Mouse (Mus musculus): ENCODE measurements at regions not wholly inside any gene's neighbourhood (a gene's known extent, or its start where the extent isn't known, plus 50 kb on each side); places are given as distances from the start of the nearest gene placed in this dataset.
A peak's percentile ranks its signal among the peaks of the same experiment; 100 is the strongest.

DNA sequence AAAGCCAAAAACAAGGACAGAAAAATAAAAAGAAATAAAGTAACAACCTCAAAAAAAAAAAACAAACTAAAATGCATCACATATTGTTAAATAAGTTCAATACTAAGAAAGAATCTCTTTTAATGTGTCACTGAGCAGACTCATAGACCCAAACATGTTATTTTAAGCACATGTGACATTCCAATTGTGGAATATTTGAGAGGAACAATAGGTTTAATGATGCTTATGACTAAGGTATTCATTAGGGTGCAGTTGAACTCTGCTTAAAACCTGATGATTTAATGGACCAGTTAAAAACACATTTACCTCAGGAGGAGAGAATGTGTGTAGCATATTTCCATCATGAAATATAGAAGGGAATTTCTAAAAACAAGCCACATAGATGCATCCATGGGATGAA is 302.4 kb downstream of the Hdgfl1 start:
- ATAC-seq (no peak), DNase-seq (no peak)
- Histone ChIP-seq H3K4me3 (ENCODE audit: low read depth, low read length) (no peak overlapping the region), H3K27ac (ENCODE audit: low read depth) (no peak overlapping the region), H3K9ac (replicated peaks) (no peak overlapping the region), H3K4me1 (ENCODE audit: insufficient read depth) (no peaks in the 10 kb centered on the region), H3K9me3 (ENCODE audit: low read length) (no peaks in the 10 kb centered on the region), H3K27me3 (ENCODE audit: insufficient read depth, low read length) (no peaks in the 10 kb centered on the region), H3K36me3 (replicated peaks; ENCODE audit: insufficient read depth, low read length) (no peaks in the 10 kb centered on the region), H3K4me2 (ENCODE audit: low read depth, low read length) (no peak overlapping the region)
- TF ChIP-seq CTCF (IDR thresholded peaks at IDR 0.05; ENCODE audit: low read depth) (no peak), EP300 (IDR thresholded peaks at IDR 0.05; ENCODE audit: low read depth) (no peak)

DNA sequence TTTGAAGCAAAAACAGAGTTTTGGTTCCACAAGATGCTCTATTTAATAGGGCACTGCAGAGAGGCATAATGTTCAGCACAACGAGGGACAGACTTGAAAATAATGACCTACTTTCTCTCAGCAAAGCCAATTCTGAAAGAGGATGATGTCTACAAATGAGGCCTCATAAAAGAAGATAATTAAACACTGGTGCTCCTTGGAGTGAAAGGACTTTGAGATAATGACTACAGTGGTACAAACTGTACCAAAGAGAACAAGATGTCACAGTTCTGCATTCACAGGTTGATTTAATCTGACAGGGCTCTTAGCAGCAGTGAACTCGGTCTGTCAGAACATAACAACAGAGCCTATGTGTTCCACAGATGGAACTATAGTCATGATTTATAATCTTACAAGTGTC is 305.4 kb downstream of the Hdgfl1 start:
- Histone ChIP-seq H3K9ac (replicated peaks) (no peak overlapping the region), H3K36me3 (replicated peaks; ENCODE audit: insufficient read depth, low read length) (no peaks in the 10 kb centered on the region), H3K27ac (ENCODE audit: low read depth) (no peak overlapping the region), H3K4me3 (ENCODE audit: low read depth, low read length) (no peak overlapping the region), H3K4me1 (ENCODE audit: insufficient read depth) (no peaks in the 10 kb centered on the region), H3K4me2 (ENCODE audit: low read depth, low read length) (no peak overlapping the region), H3K9me3 (ENCODE audit: low read length) (no peaks in the 10 kb centered on the region), H3K27me3 (ENCODE audit: insufficient read depth, low read length) (no peaks in the 10 kb centered on the region)
- ATAC-seq (no peak), DNase-seq (no peak)
- 48% methylated on average over 2 of the region's 2 CpGs for WGBS (ENCODE audit: insufficient replicate concordance)
- TF ChIP-seq EP300 (IDR thresholded peaks at IDR 0.05; ENCODE audit: low read depth) (no peak), CTCF (IDR thresholded peaks at IDR 0.05; ENCODE audit: low read depth) (no peak)

DNA sequence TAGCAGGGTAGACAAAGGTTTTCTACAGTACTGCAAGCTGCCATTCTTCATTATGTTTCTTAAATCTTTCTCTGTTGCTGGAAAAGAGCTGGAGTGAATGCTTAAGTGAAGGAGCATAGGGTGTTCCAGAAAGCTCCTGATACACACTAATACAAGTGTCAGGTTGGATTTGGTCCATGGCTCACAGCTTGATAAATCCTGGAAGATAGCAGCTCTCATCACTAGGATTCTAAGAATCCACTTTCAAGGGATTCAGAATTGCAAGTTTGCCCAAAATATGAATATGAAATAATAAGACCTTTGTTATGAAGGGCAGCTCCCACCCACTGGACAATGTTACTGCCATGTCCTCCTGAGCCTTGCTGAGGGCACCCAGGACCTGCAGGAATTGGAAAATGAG is 305.9 kb downstream of the Hdgfl1 start:
- no peak overlapping the region for H3K9ac ChIP-seq (replicated peaks)
- H3K36me3 ChIP-seq (replicated peaks; ENCODE audit: insufficient read depth, low read length): no peaks in the 10 kb centered on the region
- H3K4me1 ChIP-seq (ENCODE audit: insufficient read depth): no peaks in the 10 kb centered on the region
- H3K9me3 ChIP-seq (ENCODE audit: low read length): no peaks in the 10 kb centered on the region
- H3K4me3 ChIP-seq (ENCODE audit: low read depth, low read length): no peak overlapping the region
- H3K27ac ChIP-seq (ENCODE audit: low read depth): no peak overlapping the region
- TF ChIP-seq EP300 (IDR thresholded peaks at IDR 0.05; ENCODE audit: low read depth) (no peak), CTCF (IDR thresholded peaks at IDR 0.05; ENCODE audit: low read depth) (no peak)
- no peak overlapping the region for H3K4me2 ChIP-seq (ENCODE audit: low read depth, low read length)
- no peaks in the 10 kb centered on the region for H3K27me3 ChIP-seq (ENCODE audit: insufficient read depth, low read length)
- ATAC-seq (no peak), DNase-seq (no peak)

DNA sequence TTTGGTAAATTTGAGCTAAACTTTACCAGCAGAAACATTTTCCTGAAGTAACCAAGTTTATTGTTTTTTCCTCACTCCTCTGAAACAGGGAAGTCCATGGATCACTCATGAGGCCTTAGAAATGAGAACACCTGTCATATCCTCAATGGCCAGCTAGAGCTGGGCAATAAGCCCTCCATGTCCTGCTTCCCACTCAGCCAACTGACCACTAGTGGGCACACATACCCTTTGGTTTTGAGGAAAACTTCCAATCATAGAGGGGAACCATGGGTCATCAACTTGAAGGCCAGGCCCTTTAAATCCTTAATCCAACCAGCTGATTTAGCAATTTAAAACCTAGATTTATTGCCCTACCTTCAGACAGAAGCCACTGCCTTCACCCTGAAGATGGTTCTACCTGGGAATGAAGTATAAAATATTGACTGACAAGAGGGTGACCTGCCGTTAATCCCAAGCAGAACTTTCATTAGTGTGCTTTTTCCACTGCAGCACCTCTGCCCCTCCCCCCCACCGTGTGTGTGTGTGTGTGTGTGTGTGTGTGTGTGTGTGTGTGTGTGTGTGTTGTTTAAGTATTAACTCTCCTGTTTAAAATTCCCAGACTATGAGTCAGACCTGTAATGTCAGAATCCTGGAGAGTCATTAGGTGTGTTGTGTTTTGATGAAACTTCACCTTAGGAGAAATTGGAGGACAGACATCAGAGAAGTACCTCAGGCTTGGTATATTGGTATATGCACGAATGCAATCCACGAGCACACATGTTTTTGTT is 312.3 kb downstream of the Hdgfl1 start:
- TF ChIP-seq EP300 (IDR thresholded peaks at IDR 0.05; ENCODE audit: low read depth): no peak
- peak; percentile 14; the same call in 1 of the 2 replicates for TF ChIP-seq CTCF (IDR thresholded peaks at IDR 0.05; ENCODE audit: low read depth)
- Histone ChIP-seq H3K9ac (replicated peaks) (no peak overlapping the region), H3K4me2 (ENCODE audit: low read depth, low read length) (no peak overlapping the region), H3K4me1 (ENCODE audit: insufficient read depth) (no peaks in the 10 kb centered on the region), H3K27me3 (ENCODE audit: insufficient read depth, low read length) (no peaks in the 10 kb centered on the region), H3K9me3 (ENCODE audit: low read length) (no peaks in the 10 kb centered on the region), H3K27ac (ENCODE audit: low read depth) (no peak overlapping the region), H3K4me3 (ENCODE audit: low read depth, low read length) (no peak overlapping the region), H3K36me3 (replicated peaks; ENCODE audit: insufficient read depth, low read length) (no peaks in the 10 kb centered on the region)
- ATAC-seq (no peak), DNase-seq (no peak)
- WGBS (ENCODE audit: insufficient replicate concordance): 57% methylated on average over 4 of the region's 4 CpGs

DNA sequence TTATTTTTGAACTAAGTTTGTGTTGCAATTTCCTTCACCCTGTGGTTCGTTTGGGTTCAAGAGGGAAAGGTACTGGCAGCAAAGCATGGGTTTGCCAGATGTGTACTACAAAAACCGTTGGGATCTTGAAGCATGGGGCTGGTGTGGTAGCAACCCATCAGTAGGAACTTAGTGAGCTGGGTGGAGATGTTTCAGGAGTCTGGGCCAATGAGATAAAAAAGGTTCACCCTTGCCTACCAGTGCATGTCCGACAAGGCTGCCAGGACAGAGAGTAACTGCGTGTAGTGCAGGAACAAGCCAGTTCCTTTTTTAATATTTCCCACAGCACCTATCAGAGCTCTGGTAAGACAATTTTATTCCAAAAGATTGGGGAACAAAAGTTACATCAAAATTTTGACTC is 343.3 kb downstream of the Hdgfl1 start:
- Histone ChIP-seq H3K4me1 (ENCODE audit: insufficient read depth) (no peaks in the 10 kb centered on the region), H3K4me2 (ENCODE audit: low read depth, low read length) (no peak overlapping the region), H3K9me3 (ENCODE audit: low read length) (no peaks in the 10 kb centered on the region), H3K27ac (ENCODE audit: low read depth) (no peak overlapping the region), H3K36me3 (replicated peaks; ENCODE audit: insufficient read depth, low read length) (no peaks in the 10 kb centered on the region), H3K27me3 (ENCODE audit: insufficient read depth, low read length) (no peaks in the 10 kb centered on the region), H3K9ac (replicated peaks) (no peak overlapping the region), H3K4me3 (ENCODE audit: low read depth, low read length) (no peak overlapping the region)
- ATAC-seq (no peak), DNase-seq (no peak)
- 63% methylated on average over 4 of the region's 4 CpGs for WGBS (ENCODE audit: insufficient replicate concordance)
- TF ChIP-seq EP300 (IDR thresholded peaks at IDR 0.05; ENCODE audit: low read depth): no peak
- no peak for TF ChIP-seq CTCF (IDR thresholded peaks at IDR 0.05; ENCODE audit: low read depth)

DNA sequence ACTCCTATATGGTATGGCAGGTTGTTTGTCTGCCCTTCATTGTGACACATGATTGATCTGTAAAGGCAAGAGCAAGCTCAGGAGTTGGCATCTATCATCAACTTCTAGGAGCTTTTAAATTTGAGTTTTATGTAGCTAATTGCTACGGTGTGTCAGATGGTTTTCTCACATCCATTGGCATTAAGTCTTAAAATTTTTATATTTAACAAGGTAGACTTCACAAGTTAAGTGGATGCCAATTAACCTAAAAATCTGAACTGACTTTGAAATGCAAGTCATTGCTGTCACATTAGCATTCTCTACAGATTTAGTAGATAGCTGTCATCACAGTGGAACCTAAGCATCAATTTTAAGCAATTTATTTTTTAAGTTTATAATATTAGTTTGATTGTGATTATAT is 345.5 kb downstream of the Hdgfl1 start:
- H3K9me3 ChIP-seq (ENCODE audit: low read length): no peaks in the 10 kb centered on the region
- no peak overlapping the region for H3K27ac ChIP-seq (ENCODE audit: low read depth)
- no peak for ATAC-seq
- TF ChIP-seq EP300 (IDR thresholded peaks at IDR 0.05; ENCODE audit: low read depth) (no peak), CTCF (IDR thresholded peaks at IDR 0.05; ENCODE audit: low read depth) (no peak)
- H3K36me3 ChIP-seq (replicated peaks; ENCODE audit: insufficient read depth, low read length): no peaks in the 10 kb centered on the region
- no peak overlapping the region for H3K4me3 ChIP-seq (ENCODE audit: low read depth, low read length)
- no peak for DNase-seq
- H3K4me1 ChIP-seq (ENCODE audit: insufficient read depth): no peaks in the 10 kb centered on the region
- H3K4me2 ChIP-seq (ENCODE audit: low read depth, low read length): no peak overlapping the region
- H3K27me3 ChIP-seq (ENCODE audit: insufficient read depth, low read length): no peaks in the 10 kb centered on the region
- WGBS (ENCODE audit: insufficient replicate concordance): 78% methylated on average over 1 of the region's 1 CpGs
- no peak overlapping the region for H3K9ac ChIP-seq (replicated peaks)

DNA sequence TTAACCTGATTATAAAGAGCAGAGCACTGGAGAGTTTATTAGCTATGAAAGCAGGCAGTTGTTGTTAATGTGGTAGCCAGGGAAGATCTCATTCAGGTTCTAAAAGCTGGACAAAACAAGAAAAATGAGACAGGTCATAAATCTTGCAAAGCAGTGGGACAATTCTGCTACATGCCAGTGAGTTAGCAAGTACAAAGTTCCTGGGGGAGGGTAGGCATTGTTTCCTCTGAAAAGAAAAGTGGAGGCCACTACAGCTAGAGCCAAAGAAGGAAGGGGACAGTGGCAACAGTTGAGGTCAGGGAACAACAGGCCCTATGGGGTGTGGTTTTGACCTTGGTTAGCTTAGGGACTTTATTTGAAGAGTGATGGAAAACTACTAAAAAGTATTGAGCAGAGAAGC is 364.2 kb downstream of the Hdgfl1 start:
- no peak for DNase-seq
- no peak overlapping the region for H3K27ac ChIP-seq (ENCODE audit: low read depth)
- H3K9ac ChIP-seq (replicated peaks): no peak overlapping the region
- no peak overlapping the region for H3K4me2 ChIP-seq (ENCODE audit: low read depth, low read length)
- TF ChIP-seq CTCF (IDR thresholded peaks at IDR 0.05; ENCODE audit: low read depth) (no peak), EP300 (IDR thresholded peaks at IDR 0.05; ENCODE audit: low read depth) (no peak)
- H3K9me3 ChIP-seq (ENCODE audit: low read length): no peaks in the 10 kb centered on the region
- no peaks in the 10 kb centered on the region for H3K27me3 ChIP-seq (ENCODE audit: insufficient read depth, low read length)
- no peak for ATAC-seq
- no peaks in the 10 kb centered on the region for H3K36me3 ChIP-seq (replicated peaks; ENCODE audit: insufficient read depth, low read length)
- no peaks in the 10 kb centered on the region for H3K4me1 ChIP-seq (ENCODE audit: insufficient read depth)
- no peak overlapping the region for H3K4me3 ChIP-seq (ENCODE audit: low read depth, low read length)
